Mouse (Mus musculus) limb, embryonic 11.5 days (tissue): ENCODE data around the gene Mfap2. TPM values are rescaled to one million over a fixed set of nuclear protein-coding genes. Genes with fewer than 3 reads are reported as not detected.

Experiments used
- ATAC-seq: fragments of 200-750 bp; cut with Nextera tagmentation; 2 replicates; pipeline ENCODE4 v1.8.0; 2017; ENCODE audit warnings: low read depth; ENCODE audit not compliant: insufficient number of reproducible peaks, low FRiP score, low TSS enrichment
- DNase-seq: peaks from one replicate; pipeline ENCODE4 v3.0.0-alpha.2; 2015; ENCODE audit warnings: low spot score
- H3K27ac ChIP-seq: fragments of 300-500 bp; sonication (generic); replicated peaks from 2 replicates; pipeline ENCODE4 v1.5.1; 2014; ENCODE audit warnings: low read depth, mild to moderate bottlenecking, low read length
- H3K27me3 ChIP-seq: fragments of 300-500 bp; sonication (generic); 2 replicates; pipeline ENCODE4 v1.6.1; 2014; ENCODE audit warnings: mild to moderate bottlenecking, low read length, mixed read lengths; ENCODE audit not compliant: control insufficient read depth, insufficient read depth
- H3K36me3 ChIP-seq: fragments of 300-500 bp; sonication (generic); 2 replicates; pipeline ENCODE4 v1.6.1; 2014; ENCODE audit warnings: mild to moderate bottlenecking, low read length, moderate library complexity, mixed read lengths; ENCODE audit not compliant: control insufficient read depth, insufficient read depth
- H3K4me1 ChIP-seq: fragments of 300-500 bp; sonication (generic); 2 replicates; pipeline ENCODE4 v1.6.1; 2014; ENCODE audit warnings: low read length, mixed read lengths; ENCODE audit not compliant: control insufficient read depth, insufficient read depth
- H3K4me2 ChIP-seq: fragments of 300-500 bp; sonication (generic); 2 replicates; pipeline ENCODE4 v1.6.1; 2014; ENCODE audit warnings: low read depth, mild to moderate bottlenecking, moderate library complexity; ENCODE audit not compliant: severe bottlenecking
- H3K4me3 ChIP-seq: fragments of 300-500 bp; sonication (generic); 2 replicates; pipeline ENCODE4 v1.5.1; 2014; ENCODE audit warnings: low read depth, low read length
- H3K9ac ChIP-seq: fragments of 300-500 bp; sonication (generic); 2 replicates; pipeline ENCODE4 v1.6.1; 2014; ENCODE audit warnings: mild to moderate bottlenecking, low read length
- H3K9me3 ChIP-seq: fragments of 300-500 bp; sonication (generic); 2 replicates; pipeline ENCODE4 v1.6.1; 2016; ENCODE audit warnings: low read length; ENCODE audit not compliant: control insufficient read depth
- WGBS: fragments of 180-500 bp; shearing (Covaris S2); extraction: QIAGEN DNeasy Blood & Tissue Kit; methylation state at CpG from one replicate; pipeline ENCODE4 v1.1.7; 2014; 5-methylcytosine and 5-hydroxymethylcytosine counted together
- polyA plus RNA-seq: library from polyadenylated mRNA; unstranded; fragments of >200 nt; fragmentation: Nextera tagmentation; extraction: Ambion mirVana; gene quantifications from 2 replicates; pipeline ENCODE4 v1.2.1, GENCODE M21; 2014

The Mfap2 gene
- polyA plus RNA-seq, 1 experiment from 2014 or later: 517 TPM

DNA sequence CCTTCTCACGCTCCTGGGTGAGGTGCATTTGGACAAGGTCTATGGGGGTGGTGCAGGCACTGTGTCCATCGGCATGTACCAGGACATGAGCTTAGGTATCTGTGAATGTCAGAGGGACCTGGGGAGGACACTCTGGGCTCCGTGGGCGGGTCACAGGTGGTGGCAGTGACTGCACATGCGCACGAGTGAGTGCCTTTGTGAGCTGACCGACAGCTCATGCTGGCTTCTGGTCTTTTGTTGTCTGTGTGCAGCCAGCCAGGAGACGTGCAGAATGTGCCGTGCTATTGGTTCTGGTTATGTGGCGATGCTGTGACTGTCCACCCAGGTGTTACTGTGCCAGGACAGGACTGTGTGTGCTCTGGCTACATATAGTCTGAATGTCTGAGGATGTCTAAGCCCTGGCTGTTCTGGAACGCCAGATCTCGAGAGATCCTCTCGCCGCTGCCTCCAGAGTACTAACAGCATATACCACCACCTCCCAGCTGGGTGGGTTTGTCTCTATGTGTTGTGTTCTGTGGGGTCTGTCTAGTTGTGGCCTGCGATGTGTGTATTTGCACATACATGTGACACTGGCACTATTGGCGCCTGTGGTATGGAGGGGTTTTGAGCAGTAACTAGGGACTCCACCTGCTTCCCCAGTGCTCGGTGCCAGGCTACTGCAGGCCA is 38.7 kb downstream of the Mfap2 start:
- no peak overlapping the region for H3K9ac ChIP-seq
- H3K27me3 ChIP-seq: no peaks in the 10 kb centered on the region
- peaks cover 6% of the 10 kb centered on the region; the same call in 1 of the 2 replicates for H3K36me3 ChIP-seq
- ATAC-seq (no peak), DNase-seq (no peak)
- H3K9me3 ChIP-seq: no peaks in the 10 kb centered on the region
- H3K27ac ChIP-seq: no peak overlapping the region
- no peak overlapping the region for H3K4me2 ChIP-seq
- peaks cover 8% of the 10 kb centered on the region; the same call in 1 of the 2 replicates for H3K4me1 ChIP-seq
- no peak overlapping the region for H3K4me3 ChIP-seq
- WGBS: 90% methylated on average over 17 of the region's 17 CpGs

DNA sequence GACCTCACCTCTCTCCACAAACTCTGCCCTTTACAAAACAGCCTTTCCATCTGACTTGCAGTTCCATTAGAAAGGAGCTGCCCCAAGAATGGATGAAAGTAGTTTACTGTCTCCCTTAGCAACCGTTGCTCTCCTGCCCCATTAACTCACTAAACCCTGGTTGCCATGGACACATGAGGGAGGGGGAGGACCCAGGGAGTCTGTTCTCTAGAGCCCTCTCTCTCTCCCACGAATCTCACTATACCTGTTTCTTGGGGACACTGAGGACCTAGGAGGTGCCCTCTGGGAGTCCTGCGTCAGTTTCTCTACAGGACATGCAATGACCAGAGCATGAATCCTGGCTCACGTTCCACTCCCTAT is 39.2 kb downstream of the Mfap2 start:
- DNase-seq (peak; percentile 34), ATAC-seq (no peak)
- no peak overlapping the region for H3K9ac ChIP-seq
- H3K4me1 ChIP-seq: peaks cover 8% of the 10 kb centered on the region; the same call in 1 of the 2 replicates
- no peaks in the 10 kb centered on the region for H3K27me3 ChIP-seq
- H3K27ac ChIP-seq: no peak overlapping the region
- 48% methylated on average over 4 of the region's 4 CpGs for WGBS
- no peaks in the 10 kb centered on the region for H3K9me3 ChIP-seq
- no peak overlapping the region for H3K4me2 ChIP-seq
- no peak overlapping the region for H3K4me3 ChIP-seq
- H3K36me3 ChIP-seq: peaks cover 6% of the 10 kb centered on the region; the same call in 1 of the 2 replicates

GRCm38 (mm10) chr4:141052442-141052841 is 42.2 kb downstream of the Mfap2 start:
- Histone ChIP-seq H3K27me3 (no peaks in the 10 kb centered on the region), H3K27ac (no peak overlapping the region), H3K9ac (no peak overlapping the region), H3K4me3 (no peak overlapping the region), H3K9me3 (no peaks in the 10 kb centered on the region), H3K4me1 (peaks cover 8% of the 10 kb centered on the region; the same call in 1 of the 2 replicates), H3K36me3 (peaks cover 3% of the 10 kb centered on the region; the same call in 1 of the 2 replicates), H3K4me2 (no peak overlapping the region)
- no peak for DNase-seq
- whole genome bisulfite sequencing: 92% methylated on average over 12 of the region's 12 CpGs
- ATAC-seq: no peak

DNA sequence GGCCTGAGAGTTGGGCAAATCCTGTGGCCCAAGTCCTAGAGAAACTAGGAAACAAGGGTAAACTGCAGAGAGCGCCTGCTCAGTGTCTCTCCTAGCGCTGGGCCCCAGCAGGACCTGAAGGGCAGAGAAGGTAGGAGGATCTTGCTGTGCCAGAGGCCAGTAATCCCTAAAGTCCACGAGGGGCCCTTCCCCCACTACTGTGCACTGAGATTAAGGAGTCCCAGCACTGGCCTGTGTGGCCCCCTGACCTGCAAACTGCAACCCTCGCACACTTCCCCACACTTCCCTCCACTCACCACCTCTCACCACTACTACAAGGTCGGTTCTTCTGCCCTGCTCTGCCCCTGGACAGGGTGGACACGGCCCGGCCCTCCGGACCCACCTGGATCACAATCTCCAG is 42.9 kb downstream of the Mfap2 start:
- H3K27me3 ChIP-seq: no peaks in the 10 kb centered on the region
- 0 out of 2 replicates have a peak overlapping the region, but pooled peaks have one; percentile 30 for H3K27ac ChIP-seq
- no peak overlapping the region for H3K4me3 ChIP-seq
- H3K9ac ChIP-seq: peak overlapping the region; percentile 30; the same call in 1 of the 2 replicates
- H3K36me3 ChIP-seq: peaks cover 3% of the 10 kb centered on the region; the same call in 1 of the 2 replicates
- DNase-seq (no peak), ATAC-seq (no peak)
- H3K9me3 ChIP-seq: no peaks in the 10 kb centered on the region
- H3K4me2 ChIP-seq: no peak overlapping the region
- 59% methylated on average over 8 of the region's 8 CpGs for WGBS
- H3K4me1 ChIP-seq: peaks cover 8% of the 10 kb centered on the region; the same call in 1 of the 2 replicates

DNA sequence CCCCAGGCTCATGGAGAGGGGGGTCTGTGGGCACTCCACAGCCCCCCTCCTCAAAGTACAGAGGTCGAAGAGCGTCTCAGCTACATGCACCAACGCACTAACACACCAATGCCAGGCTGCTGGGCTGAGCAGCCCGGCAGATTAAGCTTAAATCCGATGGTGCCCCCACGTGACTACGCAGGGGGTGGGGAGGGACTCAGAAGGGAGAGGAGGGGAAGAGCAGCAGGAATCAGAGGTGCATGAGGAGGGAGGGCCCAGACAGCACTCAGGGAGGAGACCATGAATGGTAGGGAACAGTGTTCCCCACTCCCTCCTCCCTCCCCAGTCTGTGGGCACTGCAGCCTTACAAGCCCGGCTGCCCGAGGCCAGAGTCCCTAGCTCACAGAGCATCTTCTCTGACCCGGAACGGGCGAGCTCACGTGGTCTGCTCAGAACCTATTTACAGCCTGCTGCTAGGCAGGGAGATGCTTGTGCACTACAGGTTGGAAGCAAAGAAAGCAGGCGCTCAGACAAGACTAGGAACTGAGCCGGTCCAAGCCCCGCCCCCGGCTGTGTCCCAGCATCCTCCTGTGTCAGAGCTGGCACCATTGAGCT is 43.4 kb downstream of the Mfap2 start:
- Histone ChIP-seq H3K36me3 (peaks cover 3% of the 10 kb centered on the region; the same call in 1 of the 2 replicates), H3K4me2 (no peak overlapping the region), H3K4me1 (peaks cover 8% of the 10 kb centered on the region; the same call in 1 of the 2 replicates), H3K4me3 (no peak overlapping the region), H3K27ac (0 out of 2 replicates have a peak overlapping the region, but pooled peaks have one; percentile 30), H3K9ac (peak overlapping the region; percentile 34), H3K27me3 (no peaks in the 10 kb centered on the region), H3K9me3 (no peaks in the 10 kb centered on the region)
- 40% methylated on average over 17 of the region's 17 CpGs for WGBS
- DNase-seq (no peak), ATAC-seq (no peak)

- Histone ChIP-seq H3K4me3 (no peak overlapping the region), H3K36me3 (peaks cover 3% of the 10 kb centered on the region; the same call in 1 of the 2 replicates), H3K9me3 (no peaks in the 10 kb centered on the region), H3K9ac (no peak overlapping the region), H3K27ac (no peak overlapping the region), H3K4me2 (no peak overlapping the region), H3K27me3 (no peaks in the 10 kb centered on the region), H3K4me1 (peaks cover 13% of the 10 kb centered on the region)
- DNase-seq (no peak), ATAC-seq (no peak)
- WGBS: 95% methylated on average over 10 of the region's 10 CpGs
These were observed 46.8 kb downstream of the Mfap2 start for GRCm38 (mm10) chr4:141056970-141057369.

DNA sequence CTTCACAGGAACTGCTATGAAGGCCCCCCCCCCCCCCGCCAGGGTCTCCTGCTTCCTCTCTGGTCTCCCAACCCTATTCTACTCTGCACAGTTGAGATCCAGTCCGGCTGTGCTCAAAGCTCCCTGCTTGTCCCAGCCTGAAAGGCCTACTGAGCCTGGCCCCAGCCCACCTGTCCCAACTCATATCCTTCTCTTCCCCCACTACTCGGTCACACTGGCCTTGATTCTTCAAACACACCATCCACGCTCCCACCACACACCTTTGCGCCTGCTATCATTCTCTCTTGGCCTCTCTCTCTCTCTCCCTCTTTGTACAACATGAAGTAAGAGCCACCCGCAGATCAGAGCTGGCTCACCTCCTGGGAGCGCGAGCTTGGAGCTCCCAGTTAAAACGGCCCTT is 48.6 kb downstream of the Mfap2 start:
- H3K9me3 ChIP-seq: no peaks in the 10 kb centered on the region
- H3K9ac ChIP-seq: no peak overlapping the region
- 84% methylated on average over 9 of the region's 9 CpGs for WGBS
- no peak for ATAC-seq
- H3K4me3 ChIP-seq: no peak overlapping the region
- H3K4me2 ChIP-seq: no peak overlapping the region
- H3K27ac ChIP-seq: no peak overlapping the region
- H3K4me1 ChIP-seq: peaks cover 7% of the 10 kb centered on the region
- peaks cover 3% of the 10 kb centered on the region; the same call in 1 of the 2 replicates for H3K36me3 ChIP-seq
- DNase-seq: no peak
- no peaks in the 10 kb centered on the region for H3K27me3 ChIP-seq

DNA sequence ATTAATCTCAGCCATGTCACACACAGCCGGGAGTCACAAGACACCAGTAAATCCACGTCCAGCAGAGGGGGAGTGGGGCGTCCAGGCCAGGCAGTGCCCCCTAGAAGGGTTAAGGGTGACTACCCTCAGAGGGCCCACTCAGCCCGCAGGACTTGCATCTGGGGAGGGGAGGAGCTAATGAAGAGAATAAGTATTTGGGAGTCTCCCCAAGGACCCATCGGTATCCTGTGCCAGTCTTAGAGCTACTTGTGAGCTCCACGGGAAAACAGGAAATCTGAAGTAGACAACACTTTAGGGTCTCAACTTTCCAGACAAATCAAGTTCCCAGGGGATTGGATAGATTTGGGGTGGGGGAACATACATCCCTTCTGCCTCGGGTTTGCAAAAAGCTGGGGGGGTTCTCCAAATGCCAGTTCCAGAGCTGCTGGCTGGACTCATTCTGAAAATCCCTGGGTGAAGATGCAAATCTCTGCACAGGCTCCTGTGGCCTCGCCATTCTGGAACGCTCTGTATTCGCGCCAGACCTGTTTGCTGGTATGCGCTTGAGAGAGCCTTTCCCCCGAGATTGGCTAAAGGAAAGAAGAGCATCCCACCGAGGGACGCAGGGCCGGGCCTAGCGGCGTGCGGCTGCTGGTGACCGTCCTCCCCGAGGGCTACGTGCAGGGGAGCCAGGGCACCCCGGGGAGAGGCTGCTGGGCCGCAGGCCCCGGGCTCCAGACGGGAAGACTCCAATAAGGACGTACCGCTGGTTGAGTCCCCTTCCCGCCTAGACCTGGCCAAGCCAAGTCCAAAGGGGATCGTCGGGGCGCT is 49.6 kb downstream of the Mfap2 start:
- Histone ChIP-seq H3K4me3 (peak overlapping the region; percentile 67), H3K9me3 (no peaks in the 10 kb centered on the region), H3K27ac (peak overlapping the region; percentile 54; the same call in 1 of the 2 replicates), H3K4me1 (peaks cover 6% of the 10 kb centered on the region), H3K4me2 (peak overlapping the region; percentile 71), H3K27me3 (no peaks in the 10 kb centered on the region), H3K9ac (peak overlapping the region; percentile 84), H3K36me3 (peaks cover 2% of the 10 kb centered on the region; the same call in 1 of the 2 replicates)
- no peak; the same call in 1 of the 2 replicates for ATAC-seq
- 1% methylated on average over 32 of the region's 32 CpGs for WGBS
- DNase-seq: peak; percentile 42
